Mouse (Mus musculus): ENCODE results near the gene Yjefn3. TPM values are rescaled to one million over a fixed set of nuclear protein-coding genes. Genes with fewer than 3 reads are reported as not detected.

Gene Yjefn3
- total and polyA plus RNA-seq, 2 experiments from 2014 or later: 10.7 to 13.3 TPM

GRCm38 (mm10) chr8:69912478-69913074, 10.1 kb upstream of the Yjefn3 start:
- H3K36me3 ChIP-seq (ENCODE audit: insufficient read depth, low read length): peaks cover 61% of the 10 kb centered on the region
- no peak for TF ChIP-seq CTCF (IDR thresholded peaks at IDR 0.05; ENCODE audit: low read depth)

GRCm38 (mm10) chr8:69911917-69912316, 9.4 kb upstream of the Yjefn3 start:
- 96% methylated on average over 13 of the region's 13 CpGs for WGBS
- no peak for TF ChIP-seq CTCF (IDR thresholded peaks at IDR 0.05; ENCODE audit: low read depth)
- ATAC-seq (no peak), DNase-seq (ENCODE audit: low spot score) (no peak)
- H3K36me3 ChIP-seq (ENCODE audit: insufficient read depth, low read length): peaks cover 61% of the 10 kb centered on the region
- no peaks in the 10 kb centered on the region for H3K27me3 ChIP-seq (ENCODE audit: insufficient read depth, low read length)
- no peak overlapping the region for H3K4me2 ChIP-seq (ENCODE audit: low read depth, low read length)
- no peaks in the 10 kb centered on the region for H3K4me1 ChIP-seq (ENCODE audit: insufficient read depth, low read length)
- no peak overlapping the region for H3K27ac ChIP-seq
- no peaks in the 10 kb centered on the region for H3K9me3 ChIP-seq (ENCODE audit: low read length)
- no peak overlapping the region for H3K4me3 ChIP-seq (ENCODE audit: low read length)
- no peak overlapping the region for H3K9ac ChIP-seq (replicated peaks; ENCODE audit: low read length)

More at GRCm38 (mm10) chr8:69912478-69913074, 10.1 kb upstream of the Yjefn3 start:
- no peak for ATAC-seq
- no peak for DNase-seq (ENCODE audit: low spot score)
- Histone ChIP-seq H3K4me1 (ENCODE audit: insufficient read depth, low read length) (no peaks in the 10 kb centered on the region), H3K9me3 (ENCODE audit: low read length) (no peaks in the 10 kb centered on the region), H3K9ac (replicated peaks; ENCODE audit: low read length) (no peak overlapping the region), H3K4me3 (ENCODE audit: low read length) (no peak overlapping the region), H3K27me3 (ENCODE audit: insufficient read depth, low read length) (no peaks in the 10 kb centered on the region), H3K27ac (no peak overlapping the region), H3K4me2 (ENCODE audit: low read depth, low read length) (no peak overlapping the region)
- WGBS: 88% methylated on average over 12 of the region's 12 CpGs

- no peaks in the 10 kb centered on the region for H3K9me3 ChIP-seq (ENCODE audit: low read length)
- H3K4me3 ChIP-seq (ENCODE audit: low read length): no peak overlapping the region
- H3K9ac ChIP-seq (replicated peaks; ENCODE audit: low read length): no peak overlapping the region
- no peak for TF ChIP-seq CTCF (IDR thresholded peaks at IDR 0.05; ENCODE audit: low read depth)
- no peak for ATAC-seq
- H3K36me3 ChIP-seq (ENCODE audit: insufficient read depth, low read length): peaks cover 35% of the 10 kb centered on the region; the same call in 1 of the 2 replicates
- 89% methylated on average over 2 of the region's 2 CpGs for WGBS
- H3K27ac ChIP-seq: no peak overlapping the region
- DNase-seq (ENCODE audit: low spot score): no peak
- H3K4me1 ChIP-seq (ENCODE audit: insufficient read depth, low read length): peaks cover 8% of the 10 kb centered on the region; the same call in 1 of the 2 replicates
- H3K27me3 ChIP-seq (ENCODE audit: insufficient read depth, low read length): no peaks in the 10 kb centered on the region
- no peak overlapping the region for H3K4me2 ChIP-seq (ENCODE audit: low read depth, low read length)
These were observed 4.6 kb upstream of the Yjefn3 start for GRCm38 (mm10) chr8:69907106-69907505.

DNA sequence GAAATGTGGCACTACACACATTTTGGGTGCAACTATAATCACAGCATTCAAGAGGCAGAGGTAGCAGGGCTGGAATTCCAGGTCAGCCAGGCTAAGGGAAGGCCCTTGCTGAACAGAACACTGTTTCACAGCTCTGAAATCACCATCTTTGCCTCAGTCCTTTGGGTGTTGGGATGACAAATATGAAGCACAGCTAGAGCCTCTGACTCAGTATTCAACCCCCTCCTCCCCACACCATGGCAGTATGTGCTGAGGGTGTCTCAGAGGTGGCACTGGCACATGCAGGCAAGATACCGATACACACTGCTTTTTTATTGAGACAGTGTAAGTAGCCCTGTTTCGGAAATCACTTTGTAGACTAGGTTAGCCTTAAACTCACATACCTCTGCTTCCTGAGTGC, 3.7 kb upstream of the Yjefn3 start:
- DNase-seq (ENCODE audit: low spot score) (no peak), ATAC-seq (no peak)
- no peak overlapping the region for H3K27ac ChIP-seq
- H3K27me3 ChIP-seq (ENCODE audit: insufficient read depth, low read length): no peaks in the 10 kb centered on the region
- TF ChIP-seq CTCF (IDR thresholded peaks at IDR 0.05; ENCODE audit: low read depth): no peak
- no peak overlapping the region for H3K4me2 ChIP-seq (ENCODE audit: low read depth, low read length)
- no peak overlapping the region for H3K4me3 ChIP-seq (ENCODE audit: low read length)
- no peak overlapping the region for H3K9ac ChIP-seq (replicated peaks; ENCODE audit: low read length)
- peaks cover 8% of the 10 kb centered on the region; the same call in 1 of the 2 replicates for H3K4me1 ChIP-seq (ENCODE audit: insufficient read depth, low read length)
- no peaks in the 10 kb centered on the region for H3K9me3 ChIP-seq (ENCODE audit: low read length)
- 91% methylated on average over 2 of the region's 2 CpGs for WGBS
- peaks cover 28% of the 10 kb centered on the region; the same call in 1 of the 2 replicates for H3K36me3 ChIP-seq (ENCODE audit: insufficient read depth, low read length)

DNA sequence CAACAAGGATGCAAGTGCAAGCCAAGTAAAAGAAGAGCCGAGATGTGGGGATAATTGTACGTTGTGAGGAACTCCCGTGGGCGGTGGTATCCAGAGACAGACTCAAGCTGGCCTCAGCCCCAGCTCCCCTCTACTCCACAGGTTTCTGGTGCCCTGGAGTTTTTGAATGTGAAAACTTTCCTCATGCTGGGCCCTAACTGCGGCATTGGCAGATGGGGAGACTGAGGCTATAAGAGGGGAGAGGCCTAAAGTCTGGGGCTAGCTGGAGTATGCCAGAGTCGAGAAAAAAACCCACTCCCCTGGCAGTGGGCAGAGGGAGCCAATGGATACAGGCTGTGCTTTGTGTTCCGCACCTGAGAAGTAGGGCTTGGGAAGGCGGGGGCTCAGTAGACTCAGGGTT, 1.6 kb upstream of the Yjefn3 start:
- Histone ChIP-seq H3K27me3 (ENCODE audit: insufficient read depth, low read length) (no peaks in the 10 kb centered on the region), H3K9ac (replicated peaks; ENCODE audit: low read length) (no peak overlapping the region), H3K4me3 (ENCODE audit: low read length) (no peak overlapping the region), H3K27ac (0 out of 2 replicates have a peak overlapping the region, but pooled peaks have one; percentile 95), H3K4me2 (ENCODE audit: low read depth, low read length) (peak overlapping the region; percentile 74; the same call in 1 of the 2 replicates), H3K4me1 (ENCODE audit: insufficient read depth, low read length) (peaks cover 16% of the 10 kb centered on the region), H3K36me3 (ENCODE audit: insufficient read depth, low read length) (peaks cover 8% of the 10 kb centered on the region; the same call in 1 of the 2 replicates), H3K9me3 (ENCODE audit: low read length) (no peaks in the 10 kb centered on the region)
- no peak for TF ChIP-seq CTCF (IDR thresholded peaks at IDR 0.05; ENCODE audit: low read depth)
- no peak for DNase-seq (ENCODE audit: low spot score)
- ATAC-seq: no peak
- WGBS: 74% methylated on average over 8 of the region's 8 CpGs

GRCm38 (mm10) chr8:69903063-69903542, 591 bp upstream of the Yjefn3 start:
- peak; percentile 100 for DNase-seq (ENCODE audit: low spot score)
- ATAC-seq: peak; percentile 91
- Histone ChIP-seq H3K4me2 (ENCODE audit: low read depth, low read length) (peak overlapping the region; percentile 74), H3K4me3 (ENCODE audit: low read length) (peak overlapping the region; percentile 76), H3K27me3 (ENCODE audit: insufficient read depth, low read length) (no peaks in the 10 kb centered on the region), H3K36me3 (ENCODE audit: insufficient read depth, low read length) (0 out of 2 replicates have a peak, but pooled peaks cover 4% of the 10 kb centered on the region), H3K9me3 (ENCODE audit: low read length) (no peaks in the 10 kb centered on the region), H3K9ac (replicated peaks; ENCODE audit: low read length) (peak overlapping the region; percentile 68), H3K4me1 (ENCODE audit: insufficient read depth, low read length) (peaks cover 16% of the 10 kb centered on the region), H3K27ac (peak overlapping the region; percentile 95)
- WGBS: under 1% methylated on average over 41 of the region's 45 CpGs
- TF ChIP-seq CTCF (IDR thresholded peaks at IDR 0.05; ENCODE audit: low read depth): no peak
